Mouse (Mus musculus) kidney, adult 2 months (tissue): ENCODE measurements at regions not wholly inside any gene's neighbourhood (a gene's known extent, or its start where the extent isn't known, plus 50 kb on each side); places are given as distances from the start of the nearest gene placed in this dataset.

ENCODE experiments used
- CTCF ChIP-seq: fragments of 200-500 bp; conservative IDR thresholded peaks from 2 replicates; pipeline ENCODE4 v1.5.1; 2011; ENCODE audit warnings: low read depth, mild to moderate bottlenecking, control low read depth, low read length, moderate library complexity, mixed read lengths; ENCODE audit not compliant: insufficient read depth, insufficient read length
- POLR2A ChIP-seq: fragments of 200-500 bp; IDR thresholded peaks from one replicate; pipeline ENCODE4 v1.6.1; 2011; ENCODE audit warnings: low read depth, low read length, control low read depth

GRCm38 (mm10) chr11:18272392-18272791 is 318.7 kb upstream of the Etaa1 start:
- TF ChIP-seq CTCF (no peak), POLR2A (no peak)
